Mouse (Mus musculus): ENCODE measurements around the gene Atp2b4. TPM values are rescaled to one million over a fixed set of nuclear protein-coding genes. Genes with fewer than 3 reads are reported as not detected.

Atp2b4 gene
- polyA plus RNA-seq, 1 experiment from 2014 or later: 5.1 TPM

DNA sequence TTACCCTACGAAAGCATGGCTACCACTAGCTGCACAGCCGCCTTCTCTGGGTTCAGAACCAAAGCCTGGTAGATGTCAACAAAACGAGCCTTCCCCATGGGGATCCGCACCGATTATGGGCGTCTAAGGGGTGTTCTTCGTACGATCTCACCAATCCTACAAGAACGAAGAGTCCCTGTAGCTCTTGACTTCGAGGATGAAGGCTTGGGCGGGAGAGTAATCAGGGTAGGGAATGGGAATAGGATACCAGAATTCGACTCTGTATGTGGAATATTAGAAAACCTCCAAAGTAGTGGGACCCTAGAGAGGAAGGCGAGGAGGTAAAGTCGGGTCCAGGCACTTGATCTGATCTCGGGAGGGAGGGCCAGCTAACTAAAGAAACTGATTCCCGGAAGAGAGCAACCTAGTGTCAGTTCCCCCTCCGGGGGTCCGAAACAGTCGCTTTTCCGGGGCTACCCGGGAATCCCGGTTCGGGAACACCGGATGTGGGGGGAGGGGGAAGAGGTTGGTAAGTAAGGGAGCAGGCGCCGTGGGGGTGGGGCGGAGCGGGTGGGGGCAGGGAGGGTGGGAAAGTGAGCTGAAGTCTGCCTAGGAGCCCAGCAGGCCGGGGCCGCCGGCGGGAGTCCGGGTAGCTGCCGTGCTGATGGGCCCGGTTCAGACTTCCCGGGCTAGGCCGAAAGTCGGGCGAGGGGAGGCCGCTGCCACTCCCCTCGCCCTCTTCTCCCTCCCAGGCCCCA is 140.2 kb downstream of the Atp2b4 start, which contains the start of gene Zbed6:
TSS of gene Zbed6 (minus strand) at position 420 of the 737 bp plus-strand sequence.
- no peaks in the 10 kb centered on the region for H3K27me3 ChIP-seq
- no peak for DNase-seq (ENCODE audit: low read depth, low spot score)
- in situ Hi-C loops (cut with MboI; ENCODE audit: low pct_unique_long_range_greater_than_20kb): no loop called here
- POLR2A ChIA-PET: interaction anchor here (0.9 to 2.0 kb wide), 4 partner anchors 13 to 39 kb away, joined by 3 to 6 read pairs (median 5); no protein-coding TSS in a partner anchor
- no peak for TF ChIP-seq CTCF (IDR thresholded peaks at IDR 0.05)
- peak; percentile 63 for ATAC-seq
- CTCF ChIA-PET: interaction anchor here (1.0 to 1.2 kb wide), 3 partner anchors 22 to 55 kb away, joined by 3 to 5 read pairs (median 3); no protein-coding TSS in a partner anchor

- H3K27me3 ChIP-seq: no peaks in the 10 kb centered on the region
- ChIA-PET CTCF (interaction anchor here (1.3 kb wide), 1 partner anchor 11 kb away, joined by 3 read pairs; no protein-coding TSS in a partner anchor), POLR2A (no interaction called here)
- ATAC-seq (no peak), DNase-seq (ENCODE audit: low read depth, low spot score) (no peak)
- no peak for TF ChIP-seq CTCF (IDR thresholded peaks at IDR 0.05)
- in situ Hi-C loops (cut with MboI; ENCODE audit: low pct_unique_long_range_greater_than_20kb): loop anchor here (5.0 kb wide), 1 partner anchor 43 kb away; no protein-coding TSS in a partner anchor
These were observed 142.0 kb downstream of the Atp2b4 start for GRCm38 (mm10) chr1:133658878-133659277.

DNA sequence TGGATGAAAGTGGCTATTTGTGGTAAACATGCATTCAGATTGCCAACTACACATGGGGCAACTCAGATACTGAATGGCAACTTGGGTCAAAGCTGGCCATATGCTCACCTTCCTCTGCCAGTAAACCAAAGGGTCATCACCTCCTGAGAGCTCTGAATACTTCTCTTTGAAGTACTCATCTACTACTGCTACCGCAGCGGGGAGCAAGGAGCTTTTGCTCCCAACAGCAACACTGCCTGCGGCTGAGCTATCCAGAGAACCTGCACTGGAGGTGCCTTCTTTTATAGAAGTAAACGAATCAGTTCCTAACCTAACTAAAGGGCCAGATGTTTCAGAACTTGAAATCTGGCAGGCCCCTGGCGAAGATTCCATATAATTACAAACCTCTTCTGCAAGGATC is 144.0 kb downstream of the Atp2b4 start:
- no peaks in the 10 kb centered on the region for H3K27me3 ChIP-seq
- DNase-seq (ENCODE audit: low read depth, low spot score) (no peak), ATAC-seq (no peak)
- in situ Hi-C loops (cut with MboI; ENCODE audit: low pct_unique_long_range_greater_than_20kb): loop anchor here (5.0 kb wide), 1 partner anchor 45 kb away; no protein-coding TSS in a partner anchor
- no peak for TF ChIP-seq CTCF (IDR thresholded peaks at IDR 0.05)
- CTCF ChIA-PET: no interaction called here
- POLR2A ChIA-PET: no interaction called here

- DNase-seq (ENCODE audit: low read depth, low spot score) (no peak), ATAC-seq (no peak)
- TF ChIP-seq CTCF (IDR thresholded peaks at IDR 0.05): no peak
- in situ Hi-C loops (cut with MboI; ENCODE audit: low pct_unique_long_range_greater_than_20kb): no loop called here
- POLR2A ChIA-PET: no interaction called here
- CTCF ChIA-PET: no interaction called here
- H3K27me3 ChIP-seq: no peaks in the 10 kb centered on the region
These were observed 147.8 kb downstream of the Atp2b4 start for GRCm38 (mm10) chr1:133653033-133653432.

DNA sequence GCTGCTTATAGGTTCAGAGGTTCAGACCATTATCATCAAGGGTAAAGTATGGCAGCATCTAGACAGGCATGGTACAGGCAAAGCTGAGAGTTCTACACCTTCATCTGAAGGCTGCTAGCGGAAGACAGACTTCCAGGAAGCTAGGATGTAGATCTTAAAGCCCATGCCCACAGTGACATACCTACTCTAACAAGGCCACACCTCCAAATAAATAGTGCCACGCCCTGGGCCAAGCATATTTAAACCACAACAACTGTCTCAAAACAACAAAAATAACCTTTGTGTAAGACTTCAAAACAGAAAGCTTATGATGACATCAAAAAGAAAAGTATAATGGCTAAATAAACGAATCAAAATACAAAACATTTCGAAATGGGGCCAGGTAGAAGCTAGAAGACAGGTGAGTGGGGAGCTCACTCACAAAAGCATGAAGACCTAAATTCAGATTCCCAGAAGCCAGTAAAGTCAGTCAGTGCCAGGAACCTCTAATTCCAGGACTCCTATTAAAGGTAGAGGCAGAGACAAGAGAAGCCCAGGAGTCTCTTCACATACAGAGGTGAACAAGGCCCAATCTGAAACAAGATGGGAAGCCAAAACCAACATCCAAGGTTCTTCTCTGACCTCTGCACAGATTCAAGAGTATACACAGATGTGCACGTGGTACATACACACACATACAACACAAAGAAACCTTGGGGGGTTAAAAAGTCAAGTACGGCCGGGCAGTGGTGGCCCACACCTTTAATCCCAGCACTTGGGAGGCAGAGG is 150.4 kb downstream of the Atp2b4 start:
- CTCF ChIA-PET: no interaction called here
- POLR2A ChIA-PET: no interaction called here
- no peaks in the 10 kb centered on the region for H3K27me3 ChIP-seq
- in situ Hi-C loops (cut with MboI; ENCODE audit: low pct_unique_long_range_greater_than_20kb): no loop called here
- TF ChIP-seq CTCF (IDR thresholded peaks at IDR 0.05): no peak
- DNase-seq (ENCODE audit: low read depth, low spot score) (no peak), ATAC-seq (no peak)

Other genes starting within 250 kb of the Atp2b4 start
- gene Snrpe, start 190.8 kb downstream of the Atp2b4 start, polyA plus RNA-seq (2021): 209 TPM
- 17.5 TPM for gene Zbed6, start 140.2 kb downstream of the Atp2b4 start, polyA plus RNA-seq (2021)
- 12.3 TPM for gene Gm38394, start 139.7 kb downstream of the Atp2b4 start, polyA plus RNA-seq (2021)
- 1.8 TPM for gene Lax1, start 110.9 kb downstream of the Atp2b4 start, polyA plus RNA-seq (2021)
- gene Optc, start 107.0 kb upstream of the Atp2b4 start, polyA plus RNA-seq (2021): 0.04 TPM
- gene Prelp, start 120.4 kb upstream of the Atp2b4 start, polyA plus RNA-seq (2021): 0.05 TPM
- 0.10 TPM for gene Fmod, start 236.2 kb upstream of the Atp2b4 start, polyA plus RNA-seq (2021)